Mouse (Mus musculus): ENCODE results near the gene Glis3.

GRCm38 (mm10) chr19:28684347-28684746 is 4.5 kb upstream of the Glis3 start:
- TF ChIP-seq TAL1 (conservative IDR thresholded peaks at IDR 0.05; ENCODE audit: low read depth, low read length) (no peak), CTCF (IDR thresholded peaks at IDR 0.05; ENCODE audit: low read depth, low read length) (no peak), POLR2AphosphoS5 (IDR thresholded peaks at IDR 0.05; ENCODE audit: insufficient replicate concordance, low read depth, low read length) (no peak), GATA1 (IDR thresholded peaks at IDR 0.05; ENCODE audit: borderline replicate concordance, low read length) (no peak), GATA2 (IDR thresholded peaks at IDR 0.05; ENCODE audit: borderline replicate concordance, low read depth, low read length) (no peak)
